In genomic region chr1:180210781-180211271, GRCm38 (mm10) we compare ENCODE assay signal across 13 mouse cellular contexts. TPM values are rescaled to one million over a fixed set of nuclear protein-coding genes. Genes with fewer than 3 reads are reported as not detected.
DNase-seq lines count a peak whose midpoint lies in the region; ATAC-seq lines count a peak whose summit lies in the region.
"Had no signal": no experiment of that assay in that cellular context is flagged by ENCODE, and none has a peak within 500 bp of the region (broad histone marks: within the 10 kb centered on the region; RNA-seq: fewer than 3 reads in every experiment).

No protein-coding gene starts in this region.

- peak; percentile 47 to 70 for DNase-seq in cerebellum, postnatal 10 days
- DNase-seq in cerebellum, adult 8-10 months, result no peak
- peak; percentile 79 for DNase-seq in kidney, adult 18-20 months
- DNase-seq in kidney, postnatal 4 days, result no peak
- peak; percentile 56 for DNase-seq in adrenal gland, postnatal 14 days
- peak; percentile 74 for DNase-seq in kidney, postnatal 14 days
- DNase-seq in layer of hippocampus, adult 9-10 months (ENCODE audit: low spot score), result no peak
- DNase-seq in forebrain, embryonic 14.5 days (ENCODE audit: low spot score), result no peak
- DNase-seq: B cell, adult 2 months; lung, postnatal 10 days had no signal

- no peak overlapping the region for H3K4me3 ChIP-seq in forebrain, embryonic 14.5 days (ENCODE audit: low read depth, low read length)
- H3K4me3 ChIP-seq: embryonic facial prominence, embryonic 13.5 days; forebrain, embryonic 13.5 days had no signal

- no peaks in the 10 kb centered on the region for H3K36me3 ChIP-seq in forebrain, embryonic 14.5 days (ENCODE audit: control insufficient read depth, insufficient read depth, low read length)
- H3K36me3 ChIP-seq: embryonic facial prominence, embryonic 13.5 days had no signal

- 85% methylated on average over 9 of the region's 9 CpGs for WGBS in forebrain, embryonic 14.5 days

- no peak overlapping the region for H3K27ac ChIP-seq in forebrain, embryonic 14.5 days (ENCODE audit: low read depth, low read length)
- H3K27ac ChIP-seq: embryonic facial prominence, embryonic 13.5 days; forebrain, embryonic 13.5 days had no signal

- H3K9me3 ChIP-seq in forebrain, embryonic 14.5 days (replicated peaks; ENCODE audit: control insufficient read depth, low read length), result no peaks in the 10 kb centered on the region
- H3K9me3 ChIP-seq: embryonic facial prominence, embryonic 13.5 days; forebrain, embryonic 13.5 days had no signal

- H3K4me1 ChIP-seq in forebrain, embryonic 14.5 days (ENCODE audit: control insufficient read depth, insufficient read depth, low read length), result no peaks in the 10 kb centered on the region
- H3K4me1 ChIP-seq: embryonic facial prominence, embryonic 13.5 days; forebrain, embryonic 13.5 days had no signal

- H3K9ac ChIP-seq in forebrain, embryonic 14.5 days (ENCODE audit: low read length), result no peak overlapping the region
- H3K9ac ChIP-seq: embryonic facial prominence, embryonic 13.5 days; forebrain, embryonic 13.5 days had no signal

- no peak for ATAC-seq in forebrain, embryonic 14.5 days
- ATAC-seq: forebrain, embryonic 13.5 days had no signal

- no peak overlapping the region for H3K4me2 ChIP-seq in forebrain, embryonic 14.5 days (ENCODE audit: low read length)
- H3K4me2 ChIP-seq: embryonic facial prominence, embryonic 13.5 days; forebrain, embryonic 13.5 days; midbrain, embryonic 11.5 days had no signal

- no peaks in the 10 kb centered on the region for H3K27me3 ChIP-seq in forebrain, embryonic 14.5 days (replicated peaks; ENCODE audit: control insufficient read depth, insufficient read depth, low read length)
- H3K27me3 ChIP-seq: embryonic facial prominence, embryonic 13.5 days; forebrain, embryonic 13.5 days had no signal

RNA-seq across cellular contexts. Expression of gene Coq8a, which starts 11.4 kb away (rescaled TPM):
- 830 and 1,043 TPM in 2 replicates for total RNA-seq in adrenal gland, postnatal 14 days (2021)
- polyA plus RNA-seq in forebrain, embryonic 14.5 days (2014; fragmentation: Nextera tagmentation; extraction: Ambion mirVana), result 2.0 and 3.7 TPM in 2 replicates

RNA-seq across cellular contexts. Expression of gene Psen2, which starts 52.4 kb away (rescaled TPM):
- 26.6 and 30.4 TPM in 2 replicates for total RNA-seq in adrenal gland, postnatal 14 days (2021)
- polyA plus RNA-seq in forebrain, embryonic 14.5 days (2014; fragmentation: Nextera tagmentation; extraction: Ambion mirVana), result 8.6 and 11.2 TPM in 2 replicates

Comparison
In these comparisons a context has a peak if more than half of its experiments do, and no peak if none do; other contexts are left out.
1. DNase-seq: peak in cerebellum, postnatal 10 days (2 of 2), kidney, adult 18-20 months (single experiment), adrenal gland, postnatal 14 days (single experiment) and kidney, postnatal 14 days (single experiment); none in cerebellum, adult 8-10 months (single experiment), kidney, postnatal 4 days (0 of 2), layer of hippocampus, adult 9-10 months (single experiment) and forebrain, embryonic 14.5 days (single experiment).